Mouse (Mus musculus) adrenal gland, postnatal 14 days (tissue): ENCODE data around the gene Lztr1. TPM values are rescaled to one million over a fixed set of nuclear protein-coding genes. Genes with fewer than 3 reads are reported as not detected.
"Not testable (repeated sequence)": the region's sequence is repeated elsewhere in the genome, so short reads cannot be mapped to it uniquely, and the experiment has no call there.

Experiments
- DNase-seq: peaks from one replicate; pipeline ENCODE4 v3.0.0; 2021; ENCODE audit warnings: mixed read lengths
- total RNA-seq: library from RNA; stranded (reverse); gene quantifications from 2 replicates; pipeline ENCODE4 v1.2.3, GENCODE M21; 2021

Gene Lztr1
- total RNA-seq, 1 experiment from 2014 or later, result 75.3 TPM

GRCm38 (mm10) chr16:17507018-17507552 lies 1.4 kb upstream of the Lztr1 start:
- no peak for DNase-seq

GRCm38 (mm10) chr16:17508031-17508430 lies 457 bp upstream of the Lztr1 start:
- not testable (repeated sequence) for DNase-seq

- no peak for DNase-seq
Observed at GRCm38 (mm10) chr16:17509240-17509597, 731 bp downstream of the Lztr1 start.

GRCm38 (mm10) chr16:17510143-17510542 lies 1.7 kb downstream of the Lztr1 start:
- no peak for DNase-seq

- no peak for DNase-seq
Observed at GRCm38 (mm10) chr16:17510686-17511085, 2.2 kb downstream of the Lztr1 start.

GRCm38 (mm10) chr16:17511431-17511830 lies 2.9 kb downstream of the Lztr1 start:
- no peak for DNase-seq

- DNase-seq, result no peak
Observed at GRCm38 (mm10) chr16:17518910-17519309, 10.4 kb downstream of the Lztr1 start.

- DNase-seq, result no peak
Observed at GRCm38 (mm10) chr16:17524156-17524555, 15.7 kb downstream of the Lztr1 start.

GRCm38 (mm10) chr16:17525524-17525923 lies 17.0 kb downstream of the Lztr1 start:
- no peak for DNase-seq

- no peak for DNase-seq
Observed at GRCm38 (mm10) chr16:17526223-17526622, 17.7 kb downstream of the Lztr1 start.

- no peak for DNase-seq
Observed at GRCm38 (mm10) chr16:17527606-17528005, 19.1 kb downstream of the Lztr1 start.

GRCm38 (mm10) chr16:17528276-17528675 lies 19.8 kb downstream of the Lztr1 start:
- DNase-seq, result no peak

- peak; percentile 42 for DNase-seq
Observed at GRCm38 (mm10) chr16:17529981-17530586, 21.6 kb downstream of the Lztr1 start.

GRCm38 (mm10) chr16:17530640-17531288 lies 22.3 kb downstream of the Lztr1 start, which contains the start of gene Thap7:
Thap7 (minus strand) TSS chr16:17531136.
- DNase-seq, result peak; percentile 99

GRCm38 (mm10) chr16:17532271-17532670 lies 23.8 kb downstream of the Lztr1 start:
- DNase-seq, result peak; percentile 43

- DNase-seq, result no peak
Observed at GRCm38 (mm10) chr16:17532676-17533329, 24.3 kb downstream of the Lztr1 start.

GRCm38 (mm10) chr16:17536584-17536983 lies 28.1 kb downstream of the Lztr1 start:
- no peak for DNase-seq

- no peak for DNase-seq
Observed at GRCm38 (mm10) chr16:17542632-17543031, 34.1 kb downstream of the Lztr1 start.

- no peak for DNase-seq
Observed at GRCm38 (mm10) chr16:17552837-17553236, 44.3 kb downstream of the Lztr1 start.

GRCm38 (mm10) chr16:17553910-17554685 lies 45.6 kb downstream of the Lztr1 start:
- DNase-seq, result peak; percentile 58

GRCm38 (mm10) chr16:17554702-17555101 lies 46.2 kb downstream of the Lztr1 start:
- DNase-seq, result not testable (repeated sequence)

GRCm38 (mm10) chr16:17556180-17556579 lies 47.7 kb downstream of the Lztr1 start:
- DNase-seq, result no peak
